Comparison of ENCODE assay signal across 9 mouse cellular contexts in genomic region chr15:90214913-90215312, GRCm38 (mm10). TPM values are rescaled to one million over a fixed set of nuclear protein-coding genes. Genes with fewer than 3 reads are reported as not detected.
DNase-seq lines count a peak whose midpoint lies in the region; ATAC-seq lines count a peak whose summit lies in the region.
"Had no signal": no experiment of that assay in that cellular context is flagged by ENCODE, and none has a peak within 500 bp of the region (broad histone marks: within the 10 kb centered on the region; RNA-seq: fewer than 3 reads in every experiment).

No protein-coding gene starts in this region.

- H3K27me3 ChIP-seq in kidney, embryonic 16.5 days (ENCODE audit: insufficient read depth, low read length) = no peaks in the 10 kb centered on the region; the same call in 1 of the 2 replicates
- H3K27me3 ChIP-seq in midbrain, embryonic 11.5 days (ENCODE audit: control insufficient read depth, insufficient read depth, low read length) = no peaks in the 10 kb centered on the region

- no peak overlapping the region for H3K4me3 ChIP-seq in kidney, embryonic 16.5 days (ENCODE audit: low read length)
- H3K4me3 ChIP-seq in midbrain, embryonic 11.5 days (ENCODE audit: low read depth, low read length) = no peak overlapping the region
- H3K4me3 ChIP-seq: megakaryocyte, embryonic 14.5 days had no signal

- ATAC-seq in kidney, embryonic 16.5 days (ENCODE audit: low FRiP score, low TSS enrichment) = no peak; the same call in 1 of the 2 replicates
- peak; percentile 75 for ATAC-seq in activated CD4-positive, CD25-positive, alpha-beta regulatory T cell, adult 4 months
- peak; percentile 61; the same call in 1 of the 2 replicates for ATAC-seq in midbrain, embryonic 11.5 days (ENCODE audit: low FRiP score)

- H3K27ac ChIP-seq in kidney, embryonic 16.5 days (ENCODE audit: low read length) = no peak overlapping the region
- H3K27ac ChIP-seq in midbrain, embryonic 11.5 days (ENCODE audit: low read depth, low read length) = no peak overlapping the region

- intact Hi-C loops in heart, postnatal 14 days (cut with DNase I) = loop anchor here (2.0 to 5.0 kb wide), 2 partner anchors 483 to 592 kb away; no protein-coding TSS in a partner anchor

- no peak overlapping the region for H3K4me2 ChIP-seq in kidney, embryonic 16.5 days (replicated peaks; ENCODE audit: low read depth, low read length)
- H3K4me2 ChIP-seq in midbrain, embryonic 11.5 days = no peak overlapping the region

- no peaks in the 10 kb centered on the region for H3K9me3 ChIP-seq in kidney, embryonic 16.5 days (ENCODE audit: low read length)
- H3K9me3 ChIP-seq in midbrain, embryonic 11.5 days (ENCODE audit: control insufficient read depth, low read length) = no peaks in the 10 kb centered on the region
- H3K9me3 ChIP-seq: megakaryocyte, embryonic 14.5 days had no signal

- no peaks in the 10 kb centered on the region for H3K36me3 ChIP-seq in kidney, embryonic 16.5 days (ENCODE audit: insufficient read depth, low read length)
- no peaks in the 10 kb centered on the region for H3K36me3 ChIP-seq in midbrain, embryonic 11.5 days (ENCODE audit: control insufficient read depth, insufficient read depth, low read length)

- no peaks in the 10 kb centered on the region for H3K4me1 ChIP-seq in kidney, embryonic 16.5 days (ENCODE audit: insufficient read depth, low read length)
- H3K4me1 ChIP-seq in midbrain, embryonic 11.5 days (ENCODE audit: control insufficient read depth, insufficient read depth, low read length) = no peaks in the 10 kb centered on the region
- H3K4me1 ChIP-seq: megakaryocyte, embryonic 14.5 days had no signal

- 14% methylated on average over 6 of the region's 6 CpGs for WGBS in kidney, embryonic 16.5 days
- WGBS in midbrain, embryonic 11.5 days = 20% methylated on average over 6 of the region's 6 CpGs

- no peak overlapping the region for H3K9ac ChIP-seq in kidney, embryonic 16.5 days (replicated peaks; ENCODE audit: low read length)
- H3K9ac ChIP-seq in midbrain, embryonic 11.5 days (ENCODE audit: low read length) = no peak overlapping the region

- DNase-seq in kidney, adult 18-20 months = peak; percentile 52
- peak; percentile 75 for DNase-seq in embryo, embryonic 11 days
- DNase-seq in heart, postnatal 14 days = peak; percentile 52 to 68
- peak; percentile 48 to 51 for DNase-seq in layer of hippocampus, postnatal 36 days
- DNase-seq in midbrain, embryonic 11.5 days (ENCODE audit: low spot score, missing footprints) = peak; percentile 96
- peak; percentile 42 for DNase-seq in telencephalon, adult 2 months (ENCODE audit: low read depth, low spot score)

RNA-seq across cellular contexts. Expression of gene Alg10b, which starts 9.2 kb away (rescaled TPM):
- polyA plus RNA-seq in kidney, embryonic 16.5 days (2015; fragmentation: Nextera tagmentation; extraction: Ambion mirVana) = 37.0 and 41.0 TPM in 2 replicates
- polyA plus RNA-seq in activated CD4-positive, CD25-positive, alpha-beta regulatory T cell, adult 4 months (2017; shearing (Covaris generic)) = 10 to 100 TPM; 10.4 to 10.8 TPM
- total RNA-seq in heart, postnatal 14 days (2021) = 10 to 100 TPM; 23.2 to 24.4 TPM
- total RNA-seq in layer of hippocampus, postnatal 36 days (2021) = 10 to 100 TPM; 29.8 to 32.1 TPM
- 55.0 and 57.7 TPM in 2 replicates for polyA plus RNA-seq in midbrain, embryonic 11.5 days (2014; fragmentation: Nextera tagmentation; extraction: Ambion mirVana)

Comparison
In these comparisons a context has a peak if more than half of its experiments do, and no peak if none do; other contexts are left out.
1. DNase-seq: peak in every context shown above with its lines; median percentile 96 in midbrain, embryonic 11.5 days; 75 in embryo, embryonic 11 days; 60 in heart, postnatal 14 days; 52 in kidney, adult 18-20 months; 50 in layer of hippocampus, postnatal 36 days; 42 in telencephalon, adult 2 months.